Mouse (Mus musculus) forelimb bud, embryonic 11.5 days (tissue): ENCODE measurements at regions not wholly inside any gene's neighbourhood (a gene's known extent, or its start where the extent isn't known, plus 50 kb on each side); places are given as distances from the start of the nearest gene placed in this dataset.

Experiments used
- DNase-seq: peaks from one replicate; pipeline ENCODE4 v3.0.0-alpha.2; 2012; ENCODE audit warnings: low read depth, low spot score

DNA sequence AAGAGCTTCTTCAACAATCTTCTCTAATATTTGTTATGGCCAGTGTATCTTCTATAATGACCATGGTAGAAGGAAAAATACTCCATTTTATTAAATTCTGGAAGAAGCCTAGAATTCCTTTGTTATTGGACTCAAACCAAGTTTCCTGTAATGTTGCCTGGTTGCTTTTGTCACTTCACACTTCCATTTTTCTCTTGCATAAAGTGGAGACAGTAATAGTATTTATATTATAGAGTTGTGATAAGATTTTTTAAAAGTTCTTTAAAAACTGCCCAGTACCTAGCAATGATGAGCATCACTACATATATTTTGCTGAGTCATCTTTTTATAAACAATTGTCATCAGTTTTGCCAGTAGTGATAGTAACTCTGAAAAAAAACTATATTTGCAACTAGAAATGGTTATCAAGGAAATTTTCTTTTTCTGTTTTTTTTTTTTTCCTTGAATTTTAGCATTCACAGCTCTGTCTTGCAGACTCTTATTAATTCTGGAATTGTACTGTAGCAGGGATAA is 415.2 kb upstream of the Aga start:
- no peak for DNase-seq

GRCm38 (mm10) chr8:53140041-53140440 is 371.5 kb upstream of the Aga start:
- DNase-seq, result no peak

DNA sequence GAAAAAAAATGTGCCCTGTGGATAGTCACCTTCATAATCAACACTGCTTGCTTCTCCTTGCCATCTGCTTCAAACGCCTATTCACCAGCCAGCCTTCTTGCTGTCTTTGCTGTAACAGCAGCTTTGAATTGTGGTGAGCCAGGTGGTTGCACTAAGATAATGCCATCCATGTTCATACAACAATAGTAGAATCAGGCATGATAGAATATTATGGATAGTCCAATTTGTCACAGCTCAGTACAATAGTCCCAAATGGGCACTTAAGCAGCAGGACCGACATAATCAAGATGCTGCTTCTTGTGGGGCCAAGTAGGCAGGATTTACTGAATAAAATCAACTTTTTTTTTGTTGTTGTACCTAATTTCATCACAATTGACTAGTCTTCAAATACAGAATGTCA is 362.6 kb upstream of the Aga start:
- DNase-seq, result no peak

DNA sequence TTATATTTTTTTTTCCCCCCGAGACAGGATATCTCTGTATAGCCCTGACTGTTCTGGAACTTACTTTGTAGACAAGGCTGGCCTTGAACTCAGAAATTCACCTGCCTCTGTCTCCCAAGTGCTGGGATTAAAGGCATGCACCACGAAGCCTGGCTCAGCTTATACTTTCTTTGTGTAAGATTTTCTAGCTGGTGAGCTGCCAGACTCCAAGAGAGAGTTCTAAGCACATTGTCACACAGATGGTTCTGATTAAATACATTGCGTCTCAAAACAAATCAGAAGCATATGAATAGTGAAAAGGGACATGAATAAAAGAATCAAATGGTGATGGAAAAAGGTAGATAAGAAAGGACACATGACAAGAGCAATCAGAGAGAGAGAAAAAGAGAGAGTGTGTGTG is 347.5 kb upstream of the Aga start:
- peak; percentile 40 for DNase-seq

- peak; percentile 4 for DNase-seq
Observed at GRCm38 (mm10) chr8:53171694-53172299, 339.7 kb upstream of the Aga start.

GRCm38 (mm10) chr8:53192519-53192918 is 319.0 kb upstream of the Aga start:
- no peak for DNase-seq

GRCm38 (mm10) chr8:53222194-53222593 is 289.3 kb upstream of the Aga start:
- no peak for DNase-seq
